Mouse (Mus musculus) brain, adult 2 months (tissue): ENCODE measurements around the gene Fem1a.
"Not testable (repeated sequence)": the region's sequence is repeated elsewhere in the genome, so short reads cannot be mapped to it uniquely, and the experiment has no call there.

Experiments
- DNase-seq: peaks from one replicate; pipeline ENCODE4 v3.0.0; 2011; ENCODE audit warnings: low read depth, low spot score

The Fem1a gene

DNA sequence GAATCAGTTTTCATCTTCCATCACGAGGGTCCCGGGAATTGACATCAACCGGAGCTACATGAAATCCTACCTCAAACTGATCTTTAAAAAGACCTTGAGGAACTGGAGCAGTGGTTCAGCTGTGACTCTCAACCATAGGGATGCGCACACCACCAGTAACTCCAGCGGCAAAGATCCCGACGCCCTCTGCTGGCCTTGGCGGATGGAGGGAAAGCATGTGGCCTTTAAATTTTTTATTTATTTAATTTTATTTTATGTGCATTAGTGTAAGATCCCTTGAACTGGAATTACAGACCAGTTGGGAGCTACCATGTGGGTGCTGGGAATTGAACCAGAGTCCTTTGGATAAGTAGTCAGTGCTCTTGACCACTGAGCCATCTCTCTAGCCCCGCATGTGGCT is 1.2 kb upstream of the Fem1a start:
- DNase-seq = peak; percentile 79

DNA sequence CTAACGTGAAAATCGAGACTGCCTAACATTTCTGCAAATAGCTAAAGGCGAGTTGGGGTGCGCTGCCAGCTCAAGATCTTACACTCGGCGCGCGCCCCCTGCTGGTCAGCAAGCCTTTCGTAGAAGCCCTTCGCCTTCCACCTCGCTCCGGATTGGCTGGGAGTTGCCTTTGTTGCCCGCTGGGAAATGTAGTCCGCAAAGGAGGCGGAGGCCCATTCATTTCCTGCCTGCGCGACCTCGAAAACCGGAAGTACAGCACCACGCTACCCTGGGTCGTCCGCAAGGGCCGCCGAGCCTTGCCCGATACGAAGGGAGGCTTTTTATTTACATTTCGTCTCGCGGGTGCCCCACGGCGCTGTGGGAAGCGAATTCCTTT is 759 bp upstream of the Fem1a start:
- DNase-seq = peak; percentile 100

DNA sequence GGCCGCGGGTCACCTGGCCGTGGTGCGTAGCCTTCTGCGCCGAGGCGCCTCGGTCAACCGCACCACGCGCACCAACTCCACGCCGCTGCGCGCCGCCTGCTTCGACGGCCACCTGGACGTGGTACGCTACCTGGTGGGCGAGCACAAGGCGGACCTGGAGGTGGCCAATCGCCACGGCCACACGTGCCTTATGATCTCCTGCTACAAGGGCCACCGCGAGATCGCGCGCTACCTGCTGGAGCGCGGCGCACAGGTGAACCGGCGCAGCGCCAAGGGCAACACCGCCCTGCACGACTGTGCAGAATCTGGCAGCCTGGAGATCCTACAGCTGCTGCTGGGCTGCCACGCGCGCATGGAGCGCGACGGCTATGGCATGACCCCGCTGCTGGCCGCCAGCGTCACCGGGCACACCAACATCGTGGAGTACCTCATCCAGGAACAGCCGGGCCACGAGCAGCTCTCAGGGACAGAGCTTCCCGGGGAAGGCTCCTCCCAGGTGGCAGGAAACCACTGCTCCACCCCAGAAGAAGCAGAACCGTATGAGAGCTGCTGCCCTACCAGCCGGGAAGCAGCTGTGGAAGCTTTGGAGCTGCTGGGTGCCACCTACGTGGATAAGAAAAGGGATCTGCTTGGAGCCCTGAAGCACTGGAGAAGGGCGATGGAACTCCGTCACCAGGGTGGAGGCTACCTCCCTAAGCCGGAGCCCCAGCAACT is 728 bp downstream of the Fem1a start:
- DNase-seq = no peak

DNA sequence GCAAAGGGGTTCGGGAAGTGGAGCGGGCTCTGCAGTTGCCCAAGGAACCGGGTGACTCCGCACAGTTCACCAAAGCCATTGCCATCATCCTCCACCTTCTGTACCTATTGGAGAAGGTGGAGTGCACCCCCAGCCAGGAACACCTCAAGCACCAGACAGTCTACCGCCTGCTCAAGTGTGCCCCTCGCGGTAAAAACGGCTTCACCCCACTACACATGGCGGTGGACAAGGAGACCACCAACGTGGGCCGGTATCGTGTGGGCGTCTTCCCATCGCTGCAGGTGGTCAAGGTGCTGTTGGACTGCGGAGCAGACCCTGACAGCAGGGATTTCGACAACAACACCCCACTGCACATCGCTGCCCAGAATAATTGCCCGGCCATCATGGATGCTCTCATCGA is 1.7 kb downstream of the Fem1a start:
- DNase-seq = not testable (repeated sequence)

DNA sequence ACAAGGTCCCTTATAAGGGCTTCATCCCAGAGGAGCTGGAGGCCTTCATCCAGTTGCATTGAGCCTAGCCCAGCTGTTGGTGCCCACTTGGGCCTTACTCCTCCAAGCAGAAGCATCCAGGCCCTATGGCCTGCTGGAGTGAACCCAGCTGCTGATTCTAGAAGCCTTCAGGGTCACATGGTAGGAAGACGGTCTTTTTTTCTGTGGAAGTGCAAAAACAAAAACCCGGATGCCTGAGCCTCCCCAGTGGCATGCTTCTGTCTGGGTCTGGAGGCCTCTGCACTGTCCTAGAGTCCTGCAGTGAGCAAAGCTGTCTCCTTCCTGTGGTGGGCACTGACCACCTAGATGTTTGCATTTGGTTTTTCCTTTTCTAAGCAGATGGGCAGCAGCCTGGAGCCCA is 2.2 kb downstream of the Fem1a start:
- not testable (repeated sequence) for DNase-seq

DNA sequence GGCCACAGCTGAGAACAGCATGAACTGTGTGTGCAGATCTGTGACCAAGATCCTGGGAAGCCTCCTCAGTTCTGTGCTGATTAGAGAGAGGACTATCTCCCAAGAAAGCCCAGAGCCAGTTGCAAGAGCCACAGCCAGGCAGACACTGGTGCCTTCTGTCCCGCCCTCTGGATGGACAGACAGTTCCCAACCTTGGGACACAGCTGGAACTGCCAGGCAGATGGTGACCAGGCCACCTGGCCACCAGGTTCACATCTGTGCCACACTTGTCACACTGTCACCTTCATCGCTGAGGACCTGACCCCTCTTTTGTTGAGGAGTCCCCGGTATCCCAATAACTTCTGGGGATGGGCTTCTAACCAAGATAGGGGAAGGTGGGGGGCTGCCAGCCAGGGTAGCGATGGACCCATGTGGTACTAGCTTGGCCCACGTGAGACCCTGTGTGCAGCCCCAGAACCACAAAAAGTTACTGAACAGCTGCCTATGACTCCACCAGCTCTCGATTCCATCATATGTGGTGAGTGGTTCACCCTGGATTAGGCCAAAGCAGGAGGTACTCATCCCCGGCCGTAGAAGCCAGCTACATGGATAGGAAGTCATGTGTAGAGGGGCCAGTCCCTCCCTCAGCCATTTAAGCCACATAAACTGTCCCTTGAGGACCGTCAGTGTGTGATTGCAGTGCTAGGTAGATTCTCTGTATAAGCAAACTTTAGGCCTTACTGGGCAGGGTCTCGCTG is 2.9 kb downstream of the Fem1a start:
- no peak for DNase-seq

DNA sequence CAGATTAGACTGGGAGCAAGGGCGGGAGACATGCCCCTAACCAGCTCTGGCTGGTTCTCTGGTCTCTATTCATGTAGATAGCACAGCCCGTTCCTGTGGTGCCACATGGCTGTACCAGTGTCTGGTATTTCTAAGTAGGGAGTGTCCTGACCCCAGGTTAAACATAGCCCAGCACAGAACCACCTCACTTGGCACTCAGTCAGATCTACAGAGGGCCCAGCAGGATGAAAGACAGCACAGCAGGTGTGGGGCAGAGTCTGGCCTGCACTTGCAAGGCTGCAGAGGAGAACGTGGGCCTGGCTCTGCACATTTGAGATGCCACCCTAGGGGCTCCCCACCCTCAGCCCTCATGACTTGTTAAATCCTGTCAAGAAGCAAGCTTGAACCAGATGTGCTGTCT is 4.6 kb downstream of the Fem1a start:
- no peak for DNase-seq

DNA sequence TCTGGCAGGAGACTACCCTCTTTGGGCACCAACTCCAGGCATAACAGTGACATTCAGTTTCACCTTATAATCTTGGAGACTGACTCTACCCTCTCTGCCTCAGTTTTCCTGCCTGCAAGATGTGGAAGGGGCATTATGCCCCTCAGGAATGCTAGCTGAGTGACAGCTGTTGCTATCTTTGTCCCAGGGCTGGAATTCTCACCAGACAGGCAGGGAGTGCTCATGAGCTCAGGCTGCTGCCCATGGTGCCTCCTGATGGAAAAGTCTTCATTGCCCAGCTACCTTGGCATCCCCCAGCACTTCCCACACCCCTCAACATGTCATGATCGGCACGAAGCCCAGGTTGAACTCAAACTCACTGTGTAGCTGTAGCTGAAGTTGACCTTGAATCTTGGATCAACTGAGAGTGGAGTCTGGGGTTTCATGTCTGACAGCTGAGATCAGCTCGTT is 6.1 kb downstream of the Fem1a start:
- DNase-seq = no peak

DNA sequence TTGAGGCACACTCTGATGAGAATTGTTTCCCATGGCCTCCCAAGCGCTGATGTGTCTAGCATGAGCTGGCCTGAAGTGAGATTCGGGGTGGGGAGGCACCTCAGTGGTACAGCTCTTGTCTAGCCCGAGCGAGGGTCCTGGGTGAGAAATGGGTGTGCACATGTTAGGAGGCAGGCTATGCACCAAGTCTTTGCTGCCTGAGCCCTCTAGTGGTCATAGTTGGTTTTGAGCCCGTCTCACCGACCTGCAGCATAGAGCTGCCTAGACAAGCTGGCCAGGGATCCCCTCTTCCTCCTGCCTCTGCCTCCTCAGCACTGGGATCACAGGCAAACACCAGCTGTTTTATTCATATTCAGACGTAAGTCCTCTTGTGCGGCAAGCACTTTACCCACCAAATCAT is 7.4 kb downstream of the Fem1a start:
- peak; percentile 90 for DNase-seq

DNA sequence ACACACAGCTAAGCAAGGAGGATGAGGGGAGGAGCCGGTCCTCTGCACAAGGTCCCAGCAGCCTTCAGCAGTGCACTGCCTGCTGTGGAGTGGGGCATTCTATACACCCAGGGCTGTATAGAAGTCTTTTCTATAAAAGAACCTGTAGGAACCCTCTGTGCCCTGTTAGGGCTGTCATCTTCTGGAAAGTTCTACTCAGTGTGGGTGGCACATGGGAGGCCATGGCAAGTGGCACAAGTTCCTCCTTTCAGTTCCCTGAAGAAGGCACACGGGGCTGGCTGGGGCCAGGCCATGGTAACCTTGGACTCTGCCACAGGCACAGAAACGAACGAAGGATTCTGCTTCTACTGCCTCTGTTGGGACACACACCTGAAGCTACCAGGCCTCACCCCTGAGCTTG is 8.4 kb downstream of the Fem1a start:
- DNase-seq = no peak

DNA sequence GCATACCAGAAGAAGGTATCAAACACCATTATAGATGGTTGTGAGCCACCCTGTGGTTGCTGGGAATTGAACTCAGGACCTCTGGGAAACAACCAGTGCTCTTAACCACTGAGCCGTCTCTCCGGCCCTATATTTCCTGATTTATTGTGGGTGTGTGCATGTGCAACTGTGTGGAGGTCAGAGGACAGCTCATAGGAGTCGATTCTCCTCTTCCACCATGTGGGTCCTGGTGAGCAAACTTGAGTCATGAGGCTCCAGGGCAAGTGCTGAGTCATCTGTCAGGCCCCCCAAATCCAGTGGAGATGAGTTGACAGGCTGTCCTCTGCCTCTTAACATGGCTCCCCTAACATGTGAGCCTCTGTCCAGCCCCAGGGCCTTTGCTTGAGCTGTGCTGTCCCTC is 9.3 kb downstream of the Fem1a start:
- DNase-seq = no peak

DNA sequence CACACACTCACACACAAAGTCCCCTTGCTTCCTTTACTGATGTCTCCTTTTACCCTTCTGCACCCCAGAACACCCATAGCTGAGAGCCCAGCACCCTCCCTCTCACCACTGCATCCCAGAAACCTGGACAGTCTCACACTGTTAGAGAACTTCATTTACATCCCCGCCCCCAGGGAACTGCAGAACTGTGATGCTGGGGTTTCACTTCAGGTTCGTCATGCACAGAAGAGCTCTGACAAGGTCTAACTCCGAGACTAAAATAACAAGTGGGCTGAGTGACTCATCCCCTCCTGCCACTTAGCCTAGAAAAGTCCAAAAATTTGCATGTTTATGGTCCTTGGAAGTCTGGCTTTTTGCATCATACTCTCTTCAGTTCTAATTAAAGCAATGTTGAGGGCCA is 9.7 kb downstream of the Fem1a start:
- DNase-seq = peak; percentile 93

DNA sequence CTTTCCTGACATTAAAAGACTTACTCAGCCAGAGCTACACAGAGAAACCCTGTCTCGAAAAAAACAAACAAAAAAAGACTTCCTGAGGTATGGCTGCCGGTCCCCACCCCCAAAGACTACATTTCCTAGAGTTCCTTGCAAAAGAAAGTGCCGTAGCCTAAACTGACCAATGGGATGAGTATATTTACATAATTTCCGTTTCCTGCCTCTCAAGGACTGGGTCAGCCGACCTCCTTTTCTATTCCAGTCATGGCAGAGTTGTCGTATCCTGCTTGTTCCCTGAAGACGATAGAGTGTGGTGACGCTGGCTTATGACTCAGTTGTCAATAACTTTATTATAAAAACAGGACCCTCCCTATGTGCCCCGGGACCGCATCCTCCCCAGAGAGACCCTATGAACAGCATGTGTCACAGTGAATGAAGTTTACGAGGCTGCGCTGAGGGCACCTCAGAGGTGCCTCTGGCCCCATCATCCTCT is 12.6 kb downstream of the Fem1a start:
- peak; percentile 96 for DNase-seq

DNA sequence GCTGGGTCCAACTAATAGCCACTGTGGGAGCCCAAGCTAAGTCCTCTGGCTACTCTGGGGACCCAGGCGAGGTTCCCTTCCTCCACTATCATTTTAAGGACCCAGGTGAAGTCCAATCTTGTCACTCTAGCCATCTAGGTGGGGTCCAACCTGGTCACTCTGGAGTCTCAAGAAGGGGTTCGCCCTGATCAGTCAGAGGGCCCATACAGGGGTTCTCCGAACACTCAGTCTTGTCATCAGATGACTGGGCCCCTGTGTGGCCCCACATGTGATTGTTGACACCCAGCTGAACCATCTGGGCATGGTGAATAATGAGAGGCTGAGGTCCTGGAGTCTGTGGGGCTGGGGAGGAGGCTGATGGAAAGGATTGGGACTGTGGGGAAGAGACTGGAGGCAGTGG is 13.1 kb downstream of the Fem1a start:
- DNase-seq = no peak

DNA sequence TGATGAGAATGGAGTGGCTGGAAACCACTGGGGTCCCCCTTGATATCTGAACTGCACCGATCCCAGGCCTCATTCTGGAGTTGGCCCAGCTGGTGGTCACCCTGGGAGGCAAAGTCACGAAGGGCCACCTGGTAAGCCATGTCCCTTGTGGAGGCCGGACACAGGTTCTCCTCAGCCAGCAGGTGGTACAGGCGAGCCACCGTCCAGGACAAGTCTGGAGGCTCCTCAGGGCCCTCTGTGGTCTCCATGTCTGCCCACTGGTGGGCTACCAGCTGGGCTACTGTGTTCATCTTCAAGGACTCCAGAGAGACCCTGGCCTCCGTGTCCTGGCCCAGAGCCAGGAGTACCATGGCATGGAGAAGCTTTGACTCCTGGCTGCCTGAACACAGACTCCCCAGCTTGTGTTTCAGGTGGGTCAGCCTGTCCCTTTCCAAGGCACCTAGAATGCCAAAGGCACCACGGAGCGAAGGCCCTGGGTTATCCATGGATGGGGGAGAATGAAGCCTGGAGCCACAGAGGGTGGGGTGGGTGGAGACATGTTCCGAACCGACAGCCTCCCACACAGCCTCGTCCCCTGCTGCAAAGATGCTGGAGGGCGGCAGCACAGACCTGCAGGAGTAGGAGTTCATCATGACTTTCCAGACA is 15.1 kb downstream of the Fem1a start:
- no peak for DNase-seq

DNA sequence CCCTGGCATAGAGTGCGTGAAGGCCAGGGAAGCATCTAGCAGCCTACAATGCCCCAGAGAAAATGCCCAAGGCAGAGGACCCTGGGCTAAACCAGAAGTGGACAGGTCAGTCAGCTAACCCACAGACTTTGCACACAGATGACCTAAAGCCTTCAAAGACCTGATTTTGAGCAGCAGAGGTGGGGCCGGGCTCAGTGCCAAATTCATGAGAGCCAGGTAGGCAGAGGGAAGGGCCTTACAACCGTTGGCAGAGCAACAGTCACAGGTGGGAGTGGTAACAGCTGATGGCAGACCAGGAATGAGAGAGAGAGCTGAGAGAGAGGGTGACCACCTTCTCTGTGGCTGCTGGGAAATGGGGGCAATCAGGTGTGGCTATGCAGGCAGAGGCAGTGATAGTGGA is 16.0 kb downstream of the Fem1a start:
- DNase-seq = no peak

DNA sequence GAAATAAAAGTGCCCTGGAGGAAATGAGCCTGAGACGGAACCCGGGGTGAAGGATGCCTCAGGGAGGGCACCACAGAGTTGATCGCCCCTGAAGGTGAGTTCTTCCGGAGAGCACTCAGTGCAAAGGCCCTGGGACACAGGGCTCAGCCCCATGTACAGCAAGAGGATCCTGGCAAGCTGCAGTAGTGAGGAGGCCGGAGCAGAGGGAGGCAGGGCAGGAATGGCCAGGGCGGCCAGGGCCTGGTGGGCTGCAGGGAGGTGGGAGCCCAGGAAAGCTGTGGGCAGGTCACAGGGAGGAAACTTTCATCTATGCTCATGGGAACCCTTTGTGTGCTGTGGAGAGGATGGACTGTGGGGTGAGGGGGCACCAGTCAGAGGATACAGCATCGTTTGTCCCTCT is 16.9 kb downstream of the Fem1a start:
- DNase-seq = no peak

DNA sequence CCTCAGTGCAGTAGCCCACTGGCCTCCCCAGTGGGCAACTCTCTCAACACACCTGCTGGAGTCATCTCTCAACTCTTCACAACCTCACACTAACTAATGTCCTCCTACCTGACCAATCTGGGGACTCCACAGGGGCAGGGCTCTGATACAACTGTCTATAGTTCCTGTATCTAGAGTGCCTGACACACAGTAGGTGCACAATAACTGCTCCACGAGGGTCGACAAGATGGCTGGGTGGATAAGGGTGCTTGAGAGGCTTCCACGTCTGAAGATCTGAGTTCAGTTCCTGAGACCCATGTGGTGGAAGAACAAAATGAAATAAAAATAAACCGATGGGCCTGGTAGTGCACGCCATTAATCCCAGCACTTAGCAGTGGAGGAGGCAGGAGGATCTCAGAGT is 17.4 kb downstream of the Fem1a start:
- DNase-seq = no peak

DNA sequence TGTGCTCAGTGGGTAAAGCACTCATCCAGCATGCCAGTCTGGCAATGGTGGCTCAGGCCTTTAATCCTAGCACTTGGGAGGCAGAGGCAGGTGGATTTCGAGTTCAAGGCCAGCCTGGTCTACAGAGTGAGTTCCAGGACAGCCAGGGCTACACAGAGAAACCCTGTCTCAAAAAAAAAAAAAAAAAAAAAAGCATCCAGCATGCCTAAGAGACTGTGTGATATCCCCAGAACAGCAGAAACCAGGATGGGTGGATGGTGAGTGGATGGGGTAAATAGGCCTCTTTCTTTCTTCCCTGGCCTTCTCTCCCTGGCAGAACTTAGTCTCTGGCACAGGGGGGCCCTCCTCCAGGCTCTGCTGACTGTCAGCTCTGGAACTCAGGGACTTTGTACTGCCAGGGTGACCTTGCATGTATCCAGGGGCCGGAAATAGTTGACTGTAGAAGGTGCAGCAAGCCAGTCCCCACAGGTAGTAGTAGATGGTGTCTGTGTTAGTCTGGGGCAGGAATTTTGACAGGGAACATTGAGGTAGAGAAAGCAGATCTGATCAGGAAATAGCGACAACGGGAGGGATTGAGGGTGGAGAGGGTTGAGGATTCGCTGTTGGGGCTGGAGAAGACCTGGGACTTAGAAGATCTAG is 19.4 kb downstream of the Fem1a start:
- no peak for DNase-seq

DNA sequence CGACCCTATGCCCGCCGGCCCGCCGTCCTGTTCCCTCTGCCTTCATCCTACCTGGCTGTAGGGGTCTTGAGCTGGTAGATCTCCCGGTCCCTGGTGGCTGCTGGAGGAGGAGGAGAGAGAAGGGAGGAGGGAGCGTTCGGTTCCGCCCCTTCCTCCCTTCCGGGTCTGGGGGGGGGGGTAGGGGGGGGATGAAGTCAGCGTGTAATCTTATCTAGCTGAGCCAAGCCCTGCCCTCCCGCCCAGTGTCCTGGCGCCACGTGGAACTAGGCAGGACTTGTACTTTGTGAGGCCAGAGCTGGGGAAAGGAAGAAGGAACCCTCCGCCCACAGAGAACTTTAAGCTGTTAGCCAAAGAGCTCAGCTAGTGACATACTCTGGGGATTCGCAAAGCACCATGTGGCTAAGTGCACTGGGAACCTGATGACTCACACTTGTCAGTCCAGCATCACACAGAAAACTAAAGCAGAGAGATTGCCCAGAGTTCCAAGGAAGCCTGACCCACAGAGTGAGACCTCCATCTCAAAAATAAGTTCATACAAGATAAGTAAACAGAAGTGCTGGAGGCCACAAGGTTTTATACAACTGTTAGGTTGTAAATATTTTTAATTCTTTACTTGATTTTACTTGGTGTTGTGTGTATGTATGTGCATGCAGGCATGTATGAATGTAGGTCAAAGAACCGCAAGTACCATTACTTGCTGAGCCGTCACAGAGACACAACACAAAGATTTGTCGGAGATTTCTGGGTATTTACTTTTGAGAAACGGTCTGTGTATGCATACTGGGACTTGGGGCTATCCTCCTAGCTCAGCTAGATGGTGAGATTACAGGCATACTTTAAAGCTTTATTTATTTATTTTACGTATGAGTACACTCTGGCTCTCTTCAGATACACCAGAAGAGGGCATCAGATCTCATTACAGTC is 20.3 kb downstream of the Fem1a start, which contains the start of gene Ticam1:
TSS of gene Ticam1 (minus strand) at position 144 of the 924 bp plus-strand sequence.
- DNase-seq = peak; percentile 95

DNA sequence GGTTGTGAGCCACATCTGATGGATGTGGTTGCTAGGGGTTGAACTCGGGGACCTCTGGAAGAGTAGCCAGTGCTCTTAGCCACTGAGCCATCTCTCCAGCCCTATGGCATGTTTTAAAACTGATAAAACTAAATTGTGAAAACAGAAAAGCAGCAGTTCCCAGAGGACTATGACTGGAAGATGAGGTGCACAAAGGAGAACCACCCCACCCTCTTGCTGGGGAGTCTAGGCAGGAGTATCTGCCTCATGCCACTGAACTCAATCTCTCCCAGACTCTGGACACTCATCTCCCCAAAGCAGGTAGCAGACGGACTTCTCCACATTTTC is 20.9 kb downstream of the Fem1a start:
- DNase-seq = no peak
